Mouse (Mus musculus) macrophage (primary cell): ENCODE results near the gene Trim8. TPM values are rescaled to one million over a fixed set of nuclear protein-coding genes. Genes with fewer than 3 reads are reported as not detected.

Experiments used
- H3K27ac ChIP-seq: fragments of 350-480 bp; formaldehyde crosslinking; 2 replicates; pipeline ENCODE4 v1.9.0; 2021
- H3K36me3 ChIP-seq: fragments of 350-480 bp; formaldehyde crosslinking; 2 replicates; pipeline ENCODE4 v1.9.0; 2021; ENCODE audit errors: inconsistent target
- H3K4me3 ChIP-seq: fragments of 350-480 bp; formaldehyde crosslinking; 2 replicates; pipeline ENCODE4 v1.9.0; 2021; ENCODE audit errors: inconsistent target
- H3K79me2 ChIP-seq: fragments of 350-480 bp; formaldehyde crosslinking; 2 replicates; pipeline ENCODE4 v1.9.0; 2021; ENCODE audit errors: inconsistent target
- WGBS: methylation state at CpG from one replicate; pipeline ENCODE4 v1.1.7; 2026; ENCODE audit warnings: inconsistent platforms; ENCODE audit not compliant: missing documents; 5-methylcytosine and 5-hydroxymethylcytosine counted together
- polyA plus RNA-seq: library from polyadenylated mRNA; stranded (reverse); fragments of 250-400 nt; gene quantifications from 3 replicates; pipeline ENCODE4 v1.2.4, GENCODE M21; 2018; ENCODE audit warnings: inconsistent platforms

The Trim8 gene
- polyA plus RNA-seq, 1 experiment from 2014 or later = 33.5 TPM

DNA sequence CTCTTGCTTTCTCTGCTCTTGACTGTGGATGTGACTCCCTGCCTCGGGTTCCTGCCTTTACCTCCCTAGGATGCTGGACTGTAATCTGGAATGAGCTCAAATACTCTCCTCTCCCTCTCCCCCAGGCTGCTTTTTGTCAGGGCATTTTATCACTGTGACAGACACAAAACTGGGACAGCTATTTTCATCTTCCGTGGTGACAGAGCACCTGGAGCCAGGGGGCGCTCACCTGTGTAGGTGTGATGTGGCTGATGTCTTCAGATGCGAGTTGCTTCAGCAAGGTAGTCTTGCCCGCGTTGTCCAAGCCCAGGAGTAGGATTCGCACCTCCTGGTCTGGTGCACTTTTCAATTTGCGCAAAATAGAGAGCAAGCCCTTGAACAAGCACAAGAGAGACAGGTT lies 56.5 kb downstream of the Trim8 start:
- Histone ChIP-seq H3K4me3 (no peak overlapping the region), H3K36me3 (no peaks in the 10 kb centered on the region), H3K27ac (no peak overlapping the region), H3K79me2 (no peaks in the 10 kb centered on the region)
- 95% methylated on average over 8 of the region's 8 CpGs for WGBS

GRCm38 (mm10) chr19:46558631-46559030 lies 57.1 kb downstream of the Trim8 start:
- Histone ChIP-seq H3K36me3 (no peaks in the 10 kb centered on the region), H3K27ac (no peak overlapping the region), H3K79me2 (no peaks in the 10 kb centered on the region), H3K4me3 (no peak overlapping the region)
- WGBS = 93% methylated on average over 12 of the region's 12 CpGs

- Histone ChIP-seq H3K4me3 (no peak overlapping the region), H3K79me2 (no peaks in the 10 kb centered on the region), H3K36me3 (no peaks in the 10 kb centered on the region), H3K27ac (no peak overlapping the region)
- WGBS = no CpG with 5 or more reads among the region's 1 CpGs
Measured at GRCm38 (mm10) chr19:46562132-46562531, 60.6 kb downstream of the Trim8 start.

GRCm38 (mm10) chr19:46562581-46563515 lies 61.3 kb downstream of the Trim8 start:
- H3K4me3 ChIP-seq = no peak overlapping the region
- H3K36me3 ChIP-seq = no peaks in the 10 kb centered on the region
- H3K27ac ChIP-seq = no peak overlapping the region
- H3K79me2 ChIP-seq = no peaks in the 10 kb centered on the region; the same call in 1 of the 2 replicates
- 93% methylated on average over 14 of the region's 14 CpGs for WGBS

- no peak overlapping the region for H3K27ac ChIP-seq
- H3K79me2 ChIP-seq = no peaks in the 10 kb centered on the region; the same call in 1 of the 2 replicates
- no peaks in the 10 kb centered on the region for H3K36me3 ChIP-seq
- WGBS = 96% methylated on average over 4 of the region's 4 CpGs
- H3K4me3 ChIP-seq = no peak overlapping the region
Measured at GRCm38 (mm10) chr19:46563603-46564002, 62.1 kb downstream of the Trim8 start.

DNA sequence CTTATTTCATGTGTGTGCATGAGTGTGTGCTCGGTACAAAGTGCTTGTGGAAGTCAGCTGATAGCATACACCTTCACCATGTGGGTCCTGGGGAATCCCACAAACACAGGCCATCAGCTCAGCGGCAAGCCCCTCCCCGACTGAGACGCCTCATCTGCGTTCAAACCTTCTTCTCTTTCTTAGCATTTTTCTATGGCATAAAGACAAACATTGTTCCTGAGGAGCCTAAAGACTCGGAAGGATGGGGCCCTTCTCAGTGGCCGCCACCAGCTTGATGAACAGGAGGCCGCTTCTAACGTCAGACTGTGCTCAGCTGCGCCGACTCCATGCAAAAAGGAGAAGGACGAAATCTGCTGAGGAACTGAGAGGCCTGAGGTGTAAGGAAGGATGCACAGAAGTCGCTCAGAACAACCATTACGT lies 62.6 kb downstream of the Trim8 start:
- H3K79me2 ChIP-seq = no peaks in the 10 kb centered on the region; the same call in 1 of the 2 replicates
- 75% methylated on average over 14 of the region's 14 CpGs for WGBS
- no peak overlapping the region for H3K4me3 ChIP-seq
- H3K36me3 ChIP-seq = no peaks in the 10 kb centered on the region
- no peak overlapping the region for H3K27ac ChIP-seq

Other genes with a start within 250 kb of the Trim8 start
- gene Nfkb2, start 197.4 kb upstream of the Trim8 start, polyA plus RNA-seq = 22.0 to 49.3 TPM (median 32.3 TPM) in 3 replicates
- 0.13 to 0.33 TPM in 2 of 3 replicates, not detected in the other for gene Psd, start 174.5 kb upstream of the Trim8 start, polyA plus RNA-seq
- 1.1 to 6.6 TPM (median 6.4 TPM) in 3 replicates for gene Fbxl15, start 173.5 kb upstream of the Trim8 start, polyA plus RNA-seq
- gene Cuedc2, start 163.0 kb upstream of the Trim8 start, polyA plus RNA-seq = 107 to 134 TPM (median 122 TPM) in 3 replicates
- 15.2 to 23.8 TPM (median 20.1 TPM) in 3 replicates for gene Mfsd13a, start 160.6 kb upstream of the Trim8 start, polyA plus RNA-seq
- 0.17 to 0.31 TPM (median 0.27 TPM) in 3 replicates for gene 2310034G01Rik, start 151.4 kb upstream of the Trim8 start, polyA plus RNA-seq
- 93.8 to 117 TPM (median 112 TPM) in 3 replicates for gene Actr1a, start 106.0 kb upstream of the Trim8 start, polyA plus RNA-seq
- 7.6 to 9.7 TPM (median 8.7 TPM) in 3 replicates for gene Sufu, start 104.8 kb upstream of the Trim8 start, polyA plus RNA-seq
- 31.2 to 78.5 TPM (median 36.3 TPM) in 3 replicates for gene Arl3, start 71.5 kb downstream of the Trim8 start, polyA plus RNA-seq
- gene Sfxn2, start 71.7 kb downstream of the Trim8 start, polyA plus RNA-seq = 3.7 to 8.0 TPM (median 6.1 TPM) in 3 replicates
- gene Wbp1l, start 97.4 kb downstream of the Trim8 start, polyA plus RNA-seq = 52.4 to 61.0 TPM (median 59.3 TPM) in 3 replicates
- not detected in 3 replicates for gene Cyp17a1, start 171.5 kb downstream of the Trim8 start, polyA plus RNA-seq
- gene Borcs7, start 188.2 kb downstream of the Trim8 start, polyA plus RNA-seq = 7.6 to 10.9 TPM (median 7.8 TPM) in 3 replicates
- 7.0 to 9.7 TPM (median 8.0 TPM) in 3 replicates for gene As3mt, start 205.8 kb downstream of the Trim8 start, polyA plus RNA-seq